Mouse (Mus musculus) forebrain, embryonic 14.5 days (tissue): ENCODE measurements around the gene 1700020L24Rik. TPM values are rescaled to one million over a fixed set of nuclear protein-coding genes. Genes with fewer than 3 reads are reported as not detected.

Experiments used
- ATAC-seq: fragments of 200-750 bp; cut with Nextera tagmentation; 2 replicates; pipeline ENCODE4 v1.8.0; 2017; ENCODE audit warnings: mild to moderate bottlenecking, moderate library complexity
- DNase-seq: peaks from one replicate; pipeline ENCODE4 v3.0.0-alpha.2; 2015; ENCODE audit warnings: low spot score
- H3K27ac ChIP-seq: fragments of 300-500 bp; sonication (generic); 2 replicates; pipeline ENCODE4 v1.5.1; 2014; ENCODE audit warnings: low read depth, mild to moderate bottlenecking, control low read depth, low read length, moderate library complexity
- H3K27me3 ChIP-seq: fragments of 300-500 bp; sonication (generic); replicated peaks from 2 replicates; pipeline ENCODE4 v1.6.1; 2014; ENCODE audit warnings: low read length, control low read depth, mixed read lengths; ENCODE audit not compliant: control insufficient read depth, insufficient read depth
- H3K36me3 ChIP-seq: fragments of 300-500 bp; sonication (generic); 2 replicates; pipeline ENCODE4 v1.6.1; 2014; ENCODE audit warnings: low read length, control low read depth; ENCODE audit not compliant: control insufficient read depth, insufficient read depth
- H3K4me1 ChIP-seq: fragments of 300-500 bp; sonication (generic); 2 replicates; pipeline ENCODE4 v1.6.1; 2014; ENCODE audit warnings: antibody characterized with exemption, low read length, control low read depth; ENCODE audit not compliant: control insufficient read depth, insufficient read depth
- H3K4me2 ChIP-seq: fragments of 300-500 bp; sonication (generic); 2 replicates; pipeline ENCODE4 v1.6.1; 2014; ENCODE audit warnings: mild to moderate bottlenecking, control low read depth, low read length
- H3K4me3 ChIP-seq: fragments of 300-500 bp; sonication (generic); 2 replicates; pipeline ENCODE4 v1.5.1; 2014; ENCODE audit warnings: low read depth, low read length, control low read depth
- H3K9ac ChIP-seq: fragments of 300-500 bp; sonication (generic); 2 replicates; pipeline ENCODE4 v1.6.1; 2014; ENCODE audit warnings: mild to moderate bottlenecking, low read length, control low read depth, moderate library complexity
- H3K9me3 ChIP-seq: fragments of 300-500 bp; sonication (generic); replicated peaks from 2 replicates; pipeline ENCODE4 v1.6.1; 2016; ENCODE audit warnings: low read length, control low read depth, mixed read lengths; ENCODE audit not compliant: control insufficient read depth
- WGBS: fragments of 180-500 bp; shearing (Covaris S2); extraction: QIAGEN DNeasy Blood & Tissue Kit; methylation state at CpG from one replicate; pipeline ENCODE4 v1.1.7; 2014; 5-methylcytosine and 5-hydroxymethylcytosine counted together
- polyA plus RNA-seq: library from polyadenylated mRNA; unstranded; fragments of >200 nt; fragmentation: Nextera tagmentation; extraction: Ambion mirVana; gene quantifications from 2 replicates; pipeline ENCODE4 v1.2.1, GENCODE M21; 2014

The 1700020L24Rik gene
- polyA plus RNA-seq, 1 experiment from 2014 or later = 0.36 TPM

GRCm38 (mm10) chr11:83447612-83448011, 10.1 kb downstream of the 1700020L24Rik start:
- 86% methylated on average over 10 of the region's 10 CpGs for WGBS
- no peak overlapping the region for H3K27ac ChIP-seq
- H3K27me3 ChIP-seq = peaks cover 27% of the 10 kb centered on the region
- H3K4me2 ChIP-seq = no peak overlapping the region
- peaks cover 10% of the 10 kb centered on the region; the same call in 1 of the 2 replicates for H3K4me1 ChIP-seq
- no peaks in the 10 kb centered on the region for H3K9me3 ChIP-seq
- H3K9ac ChIP-seq = no peak overlapping the region
- no peak for ATAC-seq
- H3K4me3 ChIP-seq = no peak overlapping the region
- H3K36me3 ChIP-seq = no peaks in the 10 kb centered on the region
- no peak for DNase-seq

- no peak for DNase-seq
- Histone ChIP-seq H3K27ac (no peak overlapping the region), H3K36me3 (no peaks in the 10 kb centered on the region), H3K27me3 (peaks cover 22% of the 10 kb centered on the region), H3K9ac (no peak overlapping the region), H3K4me3 (no peak overlapping the region), H3K4me1 (peaks cover 10% of the 10 kb centered on the region; the same call in 1 of the 2 replicates), H3K9me3 (no peaks in the 10 kb centered on the region), H3K4me2 (no peak overlapping the region)
- no peak for ATAC-seq
- 57% methylated on average over 16 of the region's 16 CpGs for WGBS
These were observed 10.8 kb downstream of the 1700020L24Rik start for GRCm38 (mm10) chr11:83448021-83448926.

- Histone ChIP-seq H3K36me3 (no peaks in the 10 kb centered on the region), H3K9ac (no peak overlapping the region), H3K4me2 (no peak overlapping the region), H3K4me3 (no peak overlapping the region), H3K27me3 (peaks cover 17% of the 10 kb centered on the region), H3K4me1 (peaks cover 10% of the 10 kb centered on the region; the same call in 1 of the 2 replicates), H3K27ac (peak overlapping the region; percentile 44; the same call in 1 of the 2 replicates), H3K9me3 (no peaks in the 10 kb centered on the region)
- ATAC-seq (0 out of 2 replicates have a peak, but pooled peaks have one; percentile 15), DNase-seq (peak; percentile 46)
These were observed 11.4 kb downstream of the 1700020L24Rik start for GRCm38 (mm10) chr11:83448927-83449236.

GRCm38 (mm10) chr11:83449298-83449697, 11.8 kb downstream of the 1700020L24Rik start:
- peaks cover 10% of the 10 kb centered on the region; the same call in 1 of the 2 replicates for H3K4me1 ChIP-seq
- no peak overlapping the region for H3K4me3 ChIP-seq
- no peaks in the 10 kb centered on the region for H3K9me3 ChIP-seq
- ATAC-seq = no peak
- WGBS = 71% methylated on average over 4 of the region's 4 CpGs
- peaks cover 13% of the 10 kb centered on the region for H3K27me3 ChIP-seq
- H3K36me3 ChIP-seq = no peaks in the 10 kb centered on the region
- DNase-seq = no peak
- no peak overlapping the region; the same call in 1 of the 2 replicates for H3K27ac ChIP-seq
- no peak overlapping the region for H3K4me2 ChIP-seq
- no peak overlapping the region for H3K9ac ChIP-seq

- Histone ChIP-seq H3K36me3 (no peaks in the 10 kb centered on the region), H3K9ac (no peak overlapping the region), H3K4me2 (no peak overlapping the region), H3K27ac (no peak overlapping the region), H3K9me3 (no peaks in the 10 kb centered on the region), H3K4me3 (no peak overlapping the region), H3K27me3 (peaks cover under 1% of the 10 kb centered on the region; the same call in 1 of the 2 replicates), H3K4me1 (peaks cover 7% of the 10 kb centered on the region; the same call in 1 of the 2 replicates)
- no peak for ATAC-seq
- WGBS = 12% methylated on average over 1 of the region's 1 CpGs
- no peak for DNase-seq
These were observed 13.1 kb downstream of the 1700020L24Rik start for GRCm38 (mm10) chr11:83450550-83450949.

DNA sequence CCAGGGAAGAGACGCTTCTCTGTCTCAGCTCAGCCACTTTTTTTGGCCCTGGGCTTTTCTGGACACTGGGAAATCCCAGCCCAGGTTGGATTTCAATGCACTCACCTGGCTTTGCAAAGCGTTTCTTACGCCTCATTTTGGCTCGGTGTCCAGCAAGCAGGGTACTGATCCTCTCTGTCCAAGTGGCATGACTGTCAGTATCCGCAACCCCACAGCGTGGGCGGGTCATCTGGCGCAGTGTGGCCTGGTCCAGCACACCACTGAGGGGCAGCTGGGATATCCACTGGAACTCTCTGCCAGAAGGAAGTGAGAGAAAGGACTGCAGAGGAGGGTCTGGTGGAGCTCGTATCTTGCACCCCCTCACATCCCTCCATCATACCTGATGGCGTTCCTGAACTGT, 13.8 kb downstream of the 1700020L24Rik start:
- no peak overlapping the region for H3K9ac ChIP-seq
- no peaks in the 10 kb centered on the region for H3K36me3 ChIP-seq
- peaks cover 7% of the 10 kb centered on the region; the same call in 1 of the 2 replicates for H3K4me1 ChIP-seq
- no peaks in the 10 kb centered on the region for H3K9me3 ChIP-seq
- no peak overlapping the region for H3K4me2 ChIP-seq
- no peak for DNase-seq
- no peak overlapping the region for H3K27ac ChIP-seq
- no peak overlapping the region for H3K4me3 ChIP-seq
- no peaks in the 10 kb centered on the region for H3K27me3 ChIP-seq
- ATAC-seq = no peak
- WGBS = 86% methylated on average over 10 of the region's 10 CpGs

GRCm38 (mm10) chr11:83454548-83454947, 17.1 kb downstream of the 1700020L24Rik start:
- Histone ChIP-seq H3K4me1 (no peaks in the 10 kb centered on the region; the same call in 1 of the 2 replicates), H3K4me2 (no peak overlapping the region), H3K27ac (no peak overlapping the region), H3K27me3 (no peaks in the 10 kb centered on the region), H3K4me3 (no peak overlapping the region), H3K9me3 (no peaks in the 10 kb centered on the region), H3K36me3 (no peaks in the 10 kb centered on the region), H3K9ac (no peak overlapping the region)
- DNase-seq (no peak), ATAC-seq (no peak)
- WGBS = 32% methylated on average over 4 of the region's 4 CpGs

GRCm38 (mm10) chr11:83455608-83456007, 18.1 kb downstream of the 1700020L24Rik start:
- H3K27me3 ChIP-seq = 0 out of 2 replicates have a peak, but pooled peaks cover 3% of the 10 kb centered on the region
- no peak overlapping the region for H3K9ac ChIP-seq
- DNase-seq = no peak
- WGBS = 72% methylated on average over 3 of the region's 3 CpGs
- no peaks in the 10 kb centered on the region; the same call in 1 of the 2 replicates for H3K4me1 ChIP-seq
- H3K9me3 ChIP-seq = no peaks in the 10 kb centered on the region
- H3K36me3 ChIP-seq = no peaks in the 10 kb centered on the region
- no peak overlapping the region for H3K4me3 ChIP-seq
- no peak for ATAC-seq
- H3K4me2 ChIP-seq = no peak overlapping the region
- no peak overlapping the region; the same call in 1 of the 2 replicates for H3K27ac ChIP-seq

DNA sequence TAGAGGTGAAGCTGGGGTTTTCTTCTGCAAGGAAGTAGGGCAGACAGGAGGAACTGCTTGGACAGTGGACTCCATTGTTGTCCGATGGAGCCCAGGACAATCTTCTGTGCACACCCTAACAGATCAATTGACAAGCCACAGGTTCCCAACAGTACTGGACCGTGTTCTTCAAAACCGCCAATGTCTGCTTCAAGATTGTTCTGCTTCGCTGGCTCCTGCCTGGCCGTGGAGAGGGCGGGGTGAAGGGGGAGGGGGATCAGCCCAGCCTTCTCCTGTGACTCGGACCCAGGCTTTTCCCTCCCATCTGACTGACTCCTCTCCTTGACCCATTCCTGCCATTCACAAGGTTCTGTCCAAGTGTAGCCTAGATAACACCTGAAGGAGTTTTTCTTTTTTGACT, 19.8 kb downstream of the 1700020L24Rik start:
- DNase-seq = no peak
- no peaks in the 10 kb centered on the region; the same call in 1 of the 2 replicates for H3K4me1 ChIP-seq
- H3K9me3 ChIP-seq = no peaks in the 10 kb centered on the region
- H3K4me3 ChIP-seq = no peak overlapping the region
- H3K4me2 ChIP-seq = no peak overlapping the region
- WGBS = 31% methylated on average over 7 of the region's 7 CpGs
- H3K36me3 ChIP-seq = no peaks in the 10 kb centered on the region
- H3K27ac ChIP-seq = no peak overlapping the region
- no peak for ATAC-seq
- H3K27me3 ChIP-seq = peaks cover 5% of the 10 kb centered on the region; the same call in 1 of the 2 replicates
- no peak overlapping the region for H3K9ac ChIP-seq
